Mouse (Mus musculus) CH12.LX (cell line): ENCODE results near the gene Oosp2. TPM values are rescaled to one million over a fixed set of nuclear protein-coding genes. Genes with fewer than 3 reads are reported as not detected.

Experiments
- DNase-seq: peaks from one replicate; pipeline ENCODE4 v3.0.0-alpha.2; 2013; ENCODE audit errors: extremely low read depth
- H3K27ac ChIP-seq: 2 replicates; pipeline ENCODE4 v1.5.1; 2012; ENCODE audit warnings: low read depth, mild to moderate bottlenecking, control low read depth, moderate library complexity; ENCODE audit not compliant: insufficient read depth
- H3K27me3 ChIP-seq: replicated peaks from 2 replicates; pipeline ENCODE3; 2012; ENCODE audit warnings: inconsistent platforms
- H3K36me3 ChIP-seq, 2 experiments: replicated peaks in 1 of 2; 2 replicates each; pipeline versions ENCODE3 to v1.6.1; 2012; ENCODE audit warnings: inconsistent platforms in 1 of 2, low read length in 1 of 2, mild to moderate bottlenecking in 1 of 2, mixed read lengths in 1 of 2, moderate library complexity in 1 of 2; ENCODE audit not compliant: control insufficient read depth in 1 of 2, insufficient read depth in 1 of 2
- H3K4me1 ChIP-seq, 2 experiments: 2 replicates each; pipeline ENCODE4 v1.6.1; 2012; ENCODE audit warnings: inconsistent platforms in 1 of 2, moderate library complexity in 1 of 2; ENCODE audit not compliant: insufficient read depth in 2 of 2, control insufficient read depth in 1 of 2
- H3K4me2 ChIP-seq: 2 replicates; pipeline ENCODE4 v1.6.1; 2012; ENCODE audit warnings: low read depth, mild to moderate bottlenecking, control low read depth; ENCODE audit not compliant: poor library complexity, insufficient read depth, severe bottlenecking
- H3K4me3 ChIP-seq, 3 experiments: fragments of 150-350 bp in 1 of 3; sonication (generic) in 1 of 3; replicated peaks in 1 of 3; 2 replicates each; pipeline versions ENCODE3 to v1.5.1; 2011 to 2012; ENCODE audit warnings: low read depth in 2 of 3, low read length in 2 of 3, mild to moderate bottlenecking in 2 of 3, moderate library complexity in 2 of 3, control low read depth in 1 of 3, improper control_type of control experiment in 1 of 3, inconsistent platforms in 1 of 3, mixed read lengths in 1 of 3; ENCODE audit not compliant: poor library complexity in 1 of 3
- H3K79me2 ChIP-seq: replicated peaks from 2 replicates; pipeline ENCODE4 v1.6.1; 2012; ENCODE audit warnings: mild to moderate bottlenecking, moderate library complexity; ENCODE audit not compliant: control insufficient read depth, poor library complexity, insufficient read depth, severe bottlenecking; ENCODE audit errors: extremely low read depth
- H3K9ac ChIP-seq: 2 replicates; pipeline ENCODE4 v1.6.1; 2012; ENCODE audit warnings: low read depth, mild to moderate bottlenecking, control low read depth, moderate library complexity; ENCODE audit not compliant: insufficient read depth
- H3K9me3 ChIP-seq: replicated peaks from 2 replicates; pipeline ENCODE3; 2012; ENCODE audit warnings: low read length, inconsistent platforms, mixed read lengths
- CHD2 ChIP-seq: IDR thresholded peaks from 2 replicates; pipeline ENCODE4 v1.6.1; 2011; ENCODE audit warnings: low read length, improper control_type of control experiment
- CTCF ChIP-seq, 2 experiments: IDR thresholded peaks in 1 of 2; conservative IDR thresholded peaks in 1 of 2; 2 replicates each; pipeline ENCODE4 v1.5.1; 2011 to 2012; ENCODE audit warnings: low read depth in 2 of 2, low read length in 2 of 2, improper control_type of control experiment in 1 of 2, inconsistent platforms in 1 of 2, mild to moderate bottlenecking in 1 of 2, moderate library complexity in 1 of 2
- EP300 ChIP-seq: IDR thresholded peaks from 2 replicates; pipeline ENCODE4 v1.6.1; 2011; ENCODE audit warnings: low read length, improper control_type of control experiment
- IRF4 ChIP-seq: IDR thresholded peaks from 2 replicates; pipeline ENCODE4 v1.6.1; 2014; ENCODE audit warnings: low read depth, mild to moderate bottlenecking, inconsistent platforms, low read length, improper control_type of control experiment
- JUN ChIP-seq: IDR thresholded peaks from 2 replicates; pipeline ENCODE4 v1.6.1; 2011; ENCODE audit warnings: low read depth, mild to moderate bottlenecking, low read length, improper control_type of control experiment, moderate library complexity; ENCODE audit not compliant: insufficient read depth
- KAT2A ChIP-seq: IDR thresholded peaks from 2 replicates; pipeline ENCODE4 v1.6.1; 2012; ENCODE audit warnings: low read length, improper control_type of control experiment, inconsistent platforms; ENCODE audit not compliant: insufficient replicate concordance
- MAZ ChIP-seq: IDR thresholded peaks from 2 replicates; pipeline ENCODE4 v1.6.1; 2012; ENCODE audit warnings: low read depth, mild to moderate bottlenecking, inconsistent platforms, low read length, improper control_type of control experiment, moderate library complexity
- MYC ChIP-seq: IDR thresholded peaks from 2 replicates; pipeline ENCODE4 v1.6.1; 2011; ENCODE audit warnings: low read depth, mild to moderate bottlenecking, improper control_type of control experiment, low read length
- NELFE ChIP-seq: IDR thresholded peaks from 2 replicates; pipeline ENCODE4 v1.6.1; 2011; ENCODE audit warnings: low read depth, low read length, improper control_type of control experiment
- NRF1 ChIP-seq: IDR thresholded peaks from 2 replicates; pipeline ENCODE4 v1.6.1; 2014; ENCODE audit warnings: low read depth, mild to moderate bottlenecking, inconsistent platforms, low read length, improper control_type of control experiment, moderate library complexity
- RAD21 ChIP-seq: IDR thresholded peaks from 2 replicates; pipeline ENCODE4 v1.6.1; 2011; ENCODE audit warnings: low read depth, mild to moderate bottlenecking, low read length, improper control_type of control experiment, moderate library complexity
- RCOR1 ChIP-seq: conservative IDR thresholded peaks from 2 replicates; pipeline ENCODE4 v1.6.1; 2012; ENCODE audit warnings: low read depth, mild to moderate bottlenecking, inconsistent platforms, low read length, improper control_type of control experiment
- SMC3 ChIP-seq: IDR thresholded peaks from 2 replicates; pipeline ENCODE4 v1.6.1; 2011; ENCODE audit warnings: low read depth, low read length, improper control_type of control experiment
- TBP ChIP-seq: conservative IDR thresholded peaks from 2 replicates; pipeline ENCODE4 v1.6.1; 2011; ENCODE audit warnings: low read depth, low read length, improper control_type of control experiment
- TCF12 ChIP-seq: IDR thresholded peaks from 2 replicates; pipeline ENCODE4 v1.6.1; 2014; ENCODE audit warnings: low read depth, mild to moderate bottlenecking, inconsistent platforms, low read length, improper control_type of control experiment
- USF1 ChIP-seq: IDR thresholded peaks from 2 replicates; pipeline ENCODE4 v1.6.1; 2014; ENCODE audit warnings: low read depth, mild to moderate bottlenecking, inconsistent platforms, low read length, improper control_type of control experiment
- USF2 ChIP-seq: conservative IDR thresholded peaks from 2 replicates; pipeline ENCODE4 v1.6.1; 2011; ENCODE audit warnings: low read depth, low read length, improper control_type of control experiment
- ZC3H11A ChIP-seq: IDR thresholded peaks from 2 replicates; pipeline ENCODE4 v1.6.1; 2012; ENCODE audit warnings: low read depth, mild to moderate bottlenecking, inconsistent platforms, low read length, improper control_type of control experiment
- ZMIZ1 ChIP-seq: IDR thresholded peaks from 2 replicates; pipeline ENCODE4 v1.6.1; 2012; ENCODE audit warnings: low read depth, mild to moderate bottlenecking, inconsistent platforms, low read length, improper control_type of control experiment
- ZNF384 ChIP-seq: IDR thresholded peaks from 2 replicates; pipeline ENCODE4 v1.6.1; 2012; ENCODE audit warnings: low read depth, low read length, improper control_type of control experiment, inconsistent platforms
- dilution Hi-C: fragments of 300-500 bp; cut with MboI; formaldehyde crosslinking; loops from 2 replicates; pipeline ENCODE4 v1.14.3; 2020; ENCODE audit warnings: low sequenced_read_pairs; ENCODE audit not compliant: extremely low pct_unique_long_range_greater_than_20kb, extremely low pct_ligation_motif_present
- in situ Hi-C: fragments of 300-500 bp; cut with MboI; formaldehyde crosslinking; loops from 3 replicates; pipeline ENCODE4 v1.14.3; 2019; ENCODE audit warnings: low sequenced_read_pairs, low pct_ligation_motif_present, low pct_unique_long_range_greater_than_20kb, mixed read lengths
- polyA plus RNA-seq: library from polyadenylated mRNA; unstranded; fragments of >175 nt; gene quantifications from 2 replicates; pipeline ENCODE4 v1.2.1, GENCODE M21; 2012; ENCODE audit warnings: low read depth; ENCODE audit not compliant: insufficient read length
- total RNA-seq, 2 experiments: library from RNA; depleted of rRNA; stranded (reverse); fragments of 300-350 nt in 1 of 2; fragments of >200 nt in 1 of 2; gene quantifications; 2 replicates each; pipeline ENCODE4 v1.2.3; 2012 to 2014

The Oosp2 gene
- total and polyA plus RNA-seq, 3 experiments = 2.6 to 8.1 (median 5.2) TPM

DNA sequence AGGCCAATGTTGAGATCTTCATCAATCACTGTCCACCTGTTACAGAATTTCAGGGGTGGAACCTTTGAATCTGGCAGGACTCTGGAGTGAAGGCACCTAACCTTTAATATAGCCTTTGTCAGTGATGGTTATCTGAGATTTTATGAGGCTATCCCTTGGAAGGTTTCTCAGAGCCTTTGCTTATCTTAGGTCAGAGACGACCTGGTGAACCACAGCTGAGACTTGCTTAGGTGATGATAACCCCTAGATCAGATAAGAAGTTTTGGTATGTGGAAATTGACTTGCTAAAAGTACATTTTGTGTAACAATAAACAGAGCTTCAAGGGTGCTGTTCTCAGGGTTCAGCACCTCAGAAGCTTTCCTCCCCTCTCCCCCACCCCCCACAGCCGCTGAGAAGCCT lies 48.1 kb downstream of the Oosp2 start:
- in situ Hi-C loops = loop anchor here (10.0 to 25.0 kb wide), 3 partner anchors 83 to 575 kb away; partner anchors contain the start of genes Oosp1, Oosp3 and Osbp
- Histone ChIP-seq H3K79me2 (no peaks in the 10 kb centered on the region), H3K4me3 (no peak overlapping the region), H3K9ac (no peak overlapping the region), H3K27ac (no peak overlapping the region), H3K4me1 (peaks cover 0 to 13% of the 10 kb centered on the region in 2 experiments; a peak in 2 of 4 replicates), H3K36me3 (no peaks in the 10 kb centered on the region), H3K27me3 (no peaks in the 10 kb centered on the region), H3K9me3 (no peaks in the 10 kb centered on the region), H3K4me2 (no peak overlapping the region)
- no peak for DNase-seq
- dilution Hi-C loops = no loop called here
- no peak for TF ChIP-seq ZMIZ1
- TF ChIP-seq JUN = no peak
- no peak for TF ChIP-seq USF2
- TF ChIP-seq ZC3H11A = no peak
- no peak for TF ChIP-seq KAT2A
- no peak for TF ChIP-seq MAZ
- TF ChIP-seq NRF1 = no peak
- no peak for TF ChIP-seq CHD2
- TF ChIP-seq ZNF384 = no peak
- no peak for TF ChIP-seq USF1
- no peak for TF ChIP-seq MYC
- TF ChIP-seq NELFE = no peak
- no peak for TF ChIP-seq RAD21
- TF ChIP-seq CTCF (conservative IDR thresholded peaks at IDR 0.05 in 1 of 2, IDR thresholded peaks at IDR 0.05 in 1 of 2; ENCODE audit: low read depth in 2 of 2, low read length in 2 of 2) = no peak
- no peak for TF ChIP-seq TCF12
- no peak for TF ChIP-seq TBP
- no peak for TF ChIP-seq EP300
- no peak for TF ChIP-seq SMC3

DNA sequence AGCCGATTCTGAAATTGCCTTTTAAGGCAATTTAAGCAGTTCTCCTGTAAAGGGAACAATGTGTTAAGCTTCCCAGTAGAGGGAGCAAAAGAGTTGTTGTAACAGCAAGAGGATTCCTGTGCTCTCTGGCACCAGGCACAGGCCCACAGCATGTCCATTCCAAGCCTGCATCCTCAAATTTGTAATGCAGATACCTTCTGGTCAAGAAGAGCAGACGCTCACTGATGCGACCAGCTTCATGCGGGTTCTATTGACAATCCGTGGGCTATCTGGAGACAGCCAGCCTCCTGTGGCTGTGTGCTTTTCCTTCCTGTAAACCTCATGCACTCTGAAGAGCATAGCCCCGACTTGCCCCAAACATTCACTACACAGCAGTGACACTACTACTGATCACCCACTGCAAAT lies 48.8 kb downstream of the Oosp2 start:
- Histone ChIP-seq H3K79me2 (no peaks in the 10 kb centered on the region), H3K4me1 (peaks cover 0 to 17% of the 10 kb centered on the region in 2 experiments; a peak in 2 of 4 replicates), H3K4me2 (no peak overlapping the region), H3K9me3 (no peaks in the 10 kb centered on the region), H3K27me3 (no peaks in the 10 kb centered on the region), H3K27ac (no peak overlapping the region), H3K9ac (no peak overlapping the region), H3K36me3 (no peaks in the 10 kb centered on the region), H3K4me3 (no peak overlapping the region)
- TF ChIP-seq TCF12 (no peak), EP300 (no peak), ZC3H11A (peak; percentile 54), CTCF (conservative IDR thresholded peaks at IDR 0.05 in 1 of 2, IDR thresholded peaks at IDR 0.05 in 1 of 2; ENCODE audit: low read depth in 2 of 2, low read length in 2 of 2) (peak; percentile 62 to 94; a peak in 3 of 4 replicates), RAD21 (peak; percentile 88), RCOR1 (no peak), CHD2 (no peak), KAT2A (no peak), SMC3 (peak; percentile 92), IRF4 (no peak)
- in situ Hi-C loops = loop anchor here (10.0 to 25.0 kb wide), 3 partner anchors 83 to 574 kb away; partner anchors contain the start of genes Oosp1, Oosp3 and Osbp
- dilution Hi-C loops = no loop called here
- DNase-seq = peak; percentile 73
